Mouse (Mus musculus) spleen, adult 2 months (tissue): ENCODE measurements around the gene Pced1b.

Experiments
- CTCF ChIP-seq: fragments of 200-500 bp; IDR thresholded peaks from 2 replicates; pipeline ENCODE4 v1.5.1; 2011; ENCODE audit warnings: mild to moderate bottlenecking, inconsistent platforms; ENCODE audit not compliant: insufficient read depth, insufficient read length, insufficient replicate concordance; ENCODE audit errors: extremely low read depth
- POLR2A ChIP-seq: fragments of 200-500 bp; IDR thresholded peaks from 2 replicates; pipeline ENCODE4 v1.6.1; 2011; ENCODE audit warnings: low read depth, low read length, inconsistent platforms

DNA sequence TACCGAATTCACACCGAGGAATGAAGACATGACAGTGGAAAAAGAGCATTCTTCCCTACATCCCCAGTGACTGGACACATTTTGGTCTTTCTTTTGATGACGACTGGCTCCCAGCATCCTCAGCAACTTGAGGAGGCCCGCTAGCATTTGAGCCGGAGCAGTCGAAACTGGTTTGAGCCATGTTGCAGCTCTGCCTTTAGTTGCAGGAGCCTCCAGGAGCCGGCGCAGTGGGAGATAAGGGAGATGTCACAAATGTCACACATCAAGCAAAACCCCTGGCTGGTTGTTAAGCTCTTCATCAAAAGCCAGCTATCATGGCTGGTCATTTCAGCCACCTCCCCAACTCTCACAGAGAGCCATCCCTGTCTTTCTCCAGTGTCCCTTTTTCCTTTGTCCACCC, 157.6 kb downstream of the Pced1b start:
- no peak for TF ChIP-seq CTCF
- no peak for TF ChIP-seq POLR2A
